8 mouse cellular contexts compared by ENCODE assay signal in the genomic region with DNA sequence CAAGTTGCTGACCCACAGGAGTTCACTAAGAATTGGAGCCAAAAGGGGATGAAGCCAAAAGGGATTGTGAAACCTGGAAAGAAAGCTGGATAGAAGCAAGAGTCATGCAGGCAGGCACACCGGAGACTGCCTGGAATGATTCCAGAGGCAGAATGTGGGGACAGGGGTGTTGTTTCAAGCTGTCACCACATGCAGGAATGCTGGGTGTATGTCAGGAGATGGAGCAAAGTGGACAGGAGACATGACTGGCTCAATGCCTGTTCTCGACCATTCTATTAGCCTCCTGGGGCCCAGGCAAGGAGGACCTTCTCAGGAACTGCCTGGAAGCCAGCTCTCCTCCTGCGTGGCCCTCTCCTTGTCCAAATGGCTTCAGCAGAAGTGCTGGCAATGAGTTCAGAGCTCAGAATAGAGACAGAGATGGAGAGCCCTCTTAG. TPM values are rescaled to one million over a fixed set of nuclear protein-coding genes. Genes with fewer than 3 reads are reported as not detected.
DNase-seq lines count a peak whose midpoint lies in the region; TF ChIP-seq lines count a peak whose summit lies in the region.

No protein-coding gene starts in this region.

- TF ChIP-seq POLR2A in lung, adult 2 months (IDR thresholded peaks at IDR 0.05; ENCODE audit: borderline replicate concordance, extremely low read depth, low read depth, low read length): no peak

- intact Hi-C loops in left cerebral cortex, postnatal 14 days (cut with DNase I): no loop called here
- intact Hi-C loops in left cerebral cortex, postnatal 36 days (cut with DNase I): no loop called here

- peaks cover 6% of the 10 kb centered on the region for H3K4me1 ChIP-seq in lung, adult 2 months (ENCODE audit: control insufficient read depth, insufficient read depth, low read length)

- DNase-seq in embryo, embryonic 10 days (ENCODE audit: low spot score): peak; percentile 6
- DNase-seq in embryo, embryonic 10.5 days (ENCODE audit: low spot score): no peak
- DNase-seq in cerebellum, adult 11 months: peak; percentile 71
- peak; percentile 93 to 95 for DNase-seq in heart, adult 9 months (ENCODE audit: low spot score in 2 of 2)
- peak; percentile 49 for DNase-seq in lung, adult 2 months
- no peak for DNase-seq in left cerebral cortex, postnatal 14 days (ENCODE audit: low spot score in 2 of 2)
- DNase-seq in left cerebral cortex, postnatal 36 days (ENCODE audit: low spot score in 2 of 2): no peak
- DNase-seq in natural killer cell, adult 2 months (ENCODE audit: low spot score in 2 of 2): no peak

- no peak for TF ChIP-seq CTCF in lung, adult 2 months (IDR thresholded peaks at IDR 0.05; ENCODE audit: insufficient read depth, low read length)

- H3K4me3 ChIP-seq in lung, adult 2 months (replicated peaks; ENCODE audit: extremely low read depth, low read depth, low read length): no peak overlapping the region

- WGBS in lung, adult 2 months: 34% methylated on average over 3 of the region's 3 CpGs

RNA-seq across cellular contexts. Expression of a gene that starts 33.2 kb away (rescaled TPM):
- 34.0 and 36.0 TPM in 2 replicates for polyA plus RNA-seq in lung, adult 2 months (2012; rRNA removed)
- 10 to 100 TPM; 59.4 to 65.2 TPM for total RNA-seq in left cerebral cortex, postnatal 14 days (2021)
- total RNA-seq in left cerebral cortex, postnatal 36 days (2021): 10 to 100 TPM; 34.8 to 41.5 TPM

Comparison
In these comparisons a context has a peak if more than half of its experiments do, and no peak if none do; other contexts are left out.
1. DNase-seq: peak in embryo, embryonic 10 days (single experiment), cerebellum, adult 11 months (single experiment), heart, adult 9 months (2 of 2) and lung, adult 2 months (single experiment); none in embryo, embryonic 10.5 days (single experiment), left cerebral cortex, postnatal 14 days (0 of 2), left cerebral cortex, postnatal 36 days (0 of 2) and natural killer cell, adult 2 months (0 of 2).